ENCODE assay signal across 9 mouse cellular contexts in genomic region chr7:134550221-134550809, GRCm38 (mm10).
DNase-seq lines count a peak whose midpoint lies in the region; ATAC-seq and TF ChIP-seq lines count a peak whose summit lies in the region.
"Had no signal": no experiment of that assay in that cellular context is flagged by ENCODE, and none has a peak within 500 bp of the region (broad histone marks: within the 10 kb centered on the region; RNA-seq: fewer than 3 reads in every experiment).

No protein-coding gene starts in this region.

- ATAC-seq in limb, embryonic 11.5 days (ENCODE audit: insufficient number of reproducible peaks, low FRiP score, low TSS enrichment, low read depth) = no peak
- peak; percentile 62 for ATAC-seq in lung, postnatal 0 days
- peak; percentile 71 for ATAC-seq in stomach, embryonic 16.5 days (ENCODE audit: insufficient read depth, low FRiP score)

- TF ChIP-seq CTCF in kidney, adult 2 months (conservative IDR thresholded peaks at IDR 0.05; ENCODE audit: insufficient read depth, insufficient read length, low read depth, low read length) = no peak
- no peak for TF ChIP-seq CTCF in lung, postnatal 0 days (IDR thresholded peaks at IDR 0.05)

- no peaks in the 10 kb centered on the region for H3K27me3 ChIP-seq in limb, embryonic 11.5 days (ENCODE audit: control insufficient read depth, insufficient read depth, low read length)
- no peaks in the 10 kb centered on the region for H3K27me3 ChIP-seq in limb, embryonic 10.5 days (ENCODE audit: low read depth, poor library complexity, severe bottlenecking)
- no peaks in the 10 kb centered on the region for H3K27me3 ChIP-seq in kidney, adult 2 months (replicated peaks; ENCODE audit: control insufficient read depth, insufficient read depth, low read length)
- no peaks in the 10 kb centered on the region for H3K27me3 ChIP-seq in lung, postnatal 0 days (replicated peaks; ENCODE audit: insufficient read depth, low read length)
- no peaks in the 10 kb centered on the region for H3K27me3 ChIP-seq in stomach, embryonic 16.5 days (ENCODE audit: control insufficient read depth, insufficient read depth, low read length)

- H3K9me3 ChIP-seq in limb, embryonic 11.5 days (ENCODE audit: control insufficient read depth, low read length) = no peaks in the 10 kb centered on the region
- no peaks in the 10 kb centered on the region for H3K9me3 ChIP-seq in limb, embryonic 10.5 days (replicated peaks)
- no peaks in the 10 kb centered on the region for H3K9me3 ChIP-seq in lung, postnatal 0 days (ENCODE audit: low read length)
- H3K9me3 ChIP-seq in stomach, embryonic 16.5 days (replicated peaks; ENCODE audit: control insufficient read depth, low read length) = no peaks in the 10 kb centered on the region

- H3K27ac ChIP-seq in limb, embryonic 11.5 days (replicated peaks; ENCODE audit: low read depth, low read length) = no peak overlapping the region
- H3K27ac ChIP-seq in limb, embryonic 10.5 days = no peak overlapping the region
- no peak overlapping the region for H3K27ac ChIP-seq in kidney, adult 2 months (ENCODE audit: insufficient read depth, low read depth, low read length)
- no peak overlapping the region for H3K27ac ChIP-seq in lung, postnatal 0 days (ENCODE audit: low read length)
- H3K27ac ChIP-seq in stomach, embryonic 16.5 days (ENCODE audit: low read length) = no peak overlapping the region

- no peak overlapping the region for H3K9ac ChIP-seq in limb, embryonic 11.5 days (ENCODE audit: low read length)
- no peak overlapping the region for H3K9ac ChIP-seq in lung, postnatal 0 days (replicated peaks; ENCODE audit: low read depth)
- no peak overlapping the region for H3K9ac ChIP-seq in stomach, embryonic 16.5 days (ENCODE audit: low read length)

- no peak overlapping the region for H3K4me2 ChIP-seq in limb, embryonic 11.5 days (ENCODE audit: low read depth, severe bottlenecking)
- no peak overlapping the region for H3K4me2 ChIP-seq in lung, postnatal 0 days (replicated peaks; ENCODE audit: low read depth, low read length)
- H3K4me2 ChIP-seq in stomach, embryonic 16.5 days (ENCODE audit: low read depth, low read length) = no peak overlapping the region; the same call in 1 of the 2 replicates

- H3K4me3 ChIP-seq in limb, embryonic 11.5 days (ENCODE audit: low read depth, low read length) = no peak overlapping the region
- no peak overlapping the region for H3K4me3 ChIP-seq in limb, embryonic 10.5 days
- H3K4me3 ChIP-seq in kidney, adult 2 months (ENCODE audit: insufficient read depth, low read depth, low read length) = no peak overlapping the region
- no peak overlapping the region for H3K4me3 ChIP-seq in lung, postnatal 0 days (ENCODE audit: low read depth, low read length)
- H3K4me3 ChIP-seq in stomach, embryonic 16.5 days (replicated peaks; ENCODE audit: low read length) = no peak overlapping the region
- H3K4me3 ChIP-seq: megakaryocyte, embryonic 14.5 days had no signal

- peak; percentile 21 for DNase-seq in limb, embryonic 11.5 days (ENCODE audit: low spot score)
- DNase-seq in limb, embryonic 10.5 days (ENCODE audit: low spot score) = no peak
- peak; percentile 17 to 22 for DNase-seq in frontal cortex, postnatal 36 days (ENCODE audit: low spot score in 2 of 2)
- peak; percentile 53 for DNase-seq in kidney, adult 2 months
- DNase-seq in lung, postnatal 0 days (ENCODE audit: low spot score) = peak; percentile 25
- no peak for DNase-seq in cerebellum, adult 9-10 months
- DNase-seq in thymus, postnatal 10 days (ENCODE audit: low spot score in 2 of 2) = no peak

- no peaks in the 10 kb centered on the region for H3K4me1 ChIP-seq in limb, embryonic 11.5 days (ENCODE audit: control insufficient read depth, insufficient read depth, low read length)
- H3K4me1 ChIP-seq in limb, embryonic 10.5 days = no peaks in the 10 kb centered on the region
- H3K4me1 ChIP-seq in kidney, adult 2 months (ENCODE audit: control insufficient read depth, insufficient read depth, low read length) = peaks cover 4% of the 10 kb centered on the region; the same call in 1 of the 2 replicates
- no peaks in the 10 kb centered on the region; the same call in 1 of the 2 replicates for H3K4me1 ChIP-seq in lung, postnatal 0 days (ENCODE audit: insufficient read depth, low read depth, low read length)
- H3K4me1 ChIP-seq in stomach, embryonic 16.5 days (ENCODE audit: control insufficient read depth, insufficient read depth, low read length) = 0 out of 2 replicates have a peak, but pooled peaks cover 5% of the 10 kb centered on the region
- H3K4me1 ChIP-seq: megakaryocyte, embryonic 14.5 days had no signal

- no peak for TF ChIP-seq EP300 in lung, postnatal 0 days (IDR thresholded peaks at IDR 0.05)

- TF ChIP-seq POLR2A in kidney, adult 2 months (IDR thresholded peaks at IDR 0.05; ENCODE audit: low read depth, low read length) = no peak

- H3K36me3 ChIP-seq in limb, embryonic 11.5 days (ENCODE audit: control insufficient read depth, insufficient read depth, low read length) = no peaks in the 10 kb centered on the region
- H3K36me3 ChIP-seq in limb, embryonic 10.5 days = no peaks in the 10 kb centered on the region
- H3K36me3 ChIP-seq in kidney, adult 2 months (ENCODE audit: control insufficient read depth, insufficient read depth, low read length) = no peaks in the 10 kb centered on the region
- H3K36me3 ChIP-seq in lung, postnatal 0 days (ENCODE audit: insufficient read depth, low read length) = no peaks in the 10 kb centered on the region
- no peaks in the 10 kb centered on the region for H3K36me3 ChIP-seq in stomach, embryonic 16.5 days (ENCODE audit: control insufficient read depth, insufficient read depth, low read length)

- 61% methylated on average over 7 of the region's 7 CpGs for WGBS in limb, embryonic 11.5 days
- WGBS in limb, embryonic 10.5 days = 75% methylated on average over 7 of the region's 7 CpGs
- 51% methylated on average over 7 of the region's 7 CpGs for WGBS in kidney, adult 2 months
- 42% methylated on average over 7 of the region's 7 CpGs for WGBS in lung, postnatal 0 days
- 42% methylated on average over 7 of the region's 7 CpGs for WGBS in stomach, embryonic 16.5 days

Comparison
In these comparisons a context has a peak if more than half of its experiments do, and no peak if none do; other contexts are left out.
1. DNase-seq: peak in limb, embryonic 11.5 days (single experiment), frontal cortex, postnatal 36 days (2 of 2), kidney, adult 2 months (single experiment) and lung, postnatal 0 days (single experiment); none in limb, embryonic 10.5 days (single experiment), cerebellum, adult 9-10 months (single experiment) and thymus, postnatal 10 days (0 of 2).